Mouse (Mus musculus): ENCODE data around the gene Itgb4. TPM values are rescaled to one million over a fixed set of nuclear protein-coding genes. Genes with fewer than 3 reads are reported as not detected.

Gene Itgb4
- total and polyA plus RNA-seq, 3 experiments = 0.69 to 0.85 TPM; not detected in 1

DNA sequence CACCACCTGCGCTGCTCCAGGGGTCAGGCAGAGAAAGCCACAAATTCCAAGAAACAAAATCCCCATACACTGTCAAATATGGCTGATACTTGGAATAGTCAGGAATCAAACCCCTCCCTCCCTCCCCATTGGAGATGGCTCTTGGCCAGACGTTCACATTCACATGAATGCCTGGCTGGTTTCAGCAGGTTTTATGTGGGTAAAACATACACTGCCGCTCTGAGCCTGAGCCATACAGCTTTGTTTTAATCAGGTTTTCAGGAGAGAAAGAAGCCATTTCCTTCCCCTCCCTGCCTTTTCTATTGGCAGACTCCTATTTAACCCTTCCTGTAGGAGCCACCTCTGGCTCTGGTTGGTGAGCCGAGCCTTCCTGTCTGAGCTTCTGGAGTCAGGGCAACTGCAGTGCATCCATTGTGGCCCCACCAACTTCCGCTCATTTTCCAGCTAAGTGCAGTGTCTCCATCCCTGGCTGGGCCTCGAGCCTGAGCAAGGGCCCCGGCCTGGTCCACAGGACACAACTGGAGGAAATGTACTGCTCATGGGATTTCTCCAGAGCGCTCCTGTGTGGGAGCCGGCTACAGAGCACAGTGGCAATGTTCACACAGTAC lies 28.2 kb upstream of the Itgb4 start:
- DNase-seq (ENCODE audit: low read depth, low spot score) = no peak
- Histone ChIP-seq H3K27me3 (ENCODE audit: control insufficient read depth in 1 of 2, insufficient read depth in 2 of 2, low read length in 2 of 2) (no peaks in the 10 kb centered on the region), H3K79me2 (ENCODE audit: control insufficient read depth, insufficient read depth, low read length, poor library complexity) (no peaks in the 10 kb centered on the region), H3K27ac (ENCODE audit: control insufficient read depth, low read depth, low read length) (no peak overlapping the region), H3K4me1 (ENCODE audit: control insufficient read depth in 1 of 2, insufficient read depth in 2 of 2, low read length in 2 of 2) (no peaks in the 10 kb centered on the region), H3K36me3 (ENCODE audit: control insufficient read depth in 1 of 2, insufficient read depth in 2 of 2, low read length in 2 of 2) (peaks cover 0 to 2% of the 10 kb centered on the region in 2 experiments; a peak in 1 of 4 replicates), H3K9me3 (replicated peaks; ENCODE audit: insufficient read depth, low read length) (no peaks in the 10 kb centered on the region), H3K9ac (ENCODE audit: control insufficient read depth, low read depth, low read length, poor library complexity, severe bottlenecking) (no peak overlapping the region), H3K4me3 (ENCODE audit: control insufficient read depth in 1 of 2, insufficient read depth in 1 of 2, low read depth in 2 of 2, low read length in 2 of 2) (no peak overlapping the region)
- TF ChIP-seq CHD1 (IDR thresholded peaks at IDR 0.05; ENCODE audit: low read depth, low read length) (no peak), MYB (IDR thresholded peaks at IDR 0.05; ENCODE audit: low read depth, low read length) (no peak), NRF1 (IDR thresholded peaks at IDR 0.05; ENCODE audit: insufficient read depth, low read depth, low read length, poor library complexity, severe bottlenecking) (no peak), UBTF (IDR thresholded peaks at IDR 0.05; ENCODE audit: borderline replicate concordance, insufficient read depth, low read depth, low read length) (no peak), MEF2A (IDR thresholded peaks at IDR 0.05; ENCODE audit: extremely low read depth, insufficient replicate concordance, low read depth, low read length, poor library complexity, severe bottlenecking) (no peak), TCF12 (IDR thresholded peaks at IDR 0.05; ENCODE audit: low read depth, low read length) (no peak), GABPA (IDR thresholded peaks at IDR 0.05; ENCODE audit: low read depth, low read length) (no peak), CHD2 (IDR thresholded peaks at IDR 0.05; ENCODE audit: low read length) (no peak), GATA1 (IDR thresholded peaks at IDR 0.05; ENCODE audit: low read depth, low read length) (no peak), POLR2AphosphoS2 (IDR thresholded peaks at IDR 0.05; ENCODE audit: low read length) (no peak), ZKSCAN1 (IDR thresholded peaks at IDR 0.05; ENCODE audit: low read depth, low read length) (no peak)

GRCm38 (mm10) chr11:115948316-115948715 lies 26.2 kb upstream of the Itgb4 start:
- H3K4me1 ChIP-seq (ENCODE audit: control insufficient read depth in 1 of 2, insufficient read depth in 2 of 2, low read length in 2 of 2) = no peaks in the 10 kb centered on the region
- no peaks in the 10 kb centered on the region for H3K9me3 ChIP-seq (replicated peaks; ENCODE audit: insufficient read depth, low read length)
- DNase-seq (ENCODE audit: low read depth, low spot score) = no peak
- H3K79me2 ChIP-seq (ENCODE audit: control insufficient read depth, insufficient read depth, low read length, poor library complexity) = no peaks in the 10 kb centered on the region
- no peak overlapping the region for H3K27ac ChIP-seq (ENCODE audit: control insufficient read depth, low read depth, low read length)
- no peak overlapping the region for H3K4me3 ChIP-seq (ENCODE audit: control insufficient read depth in 1 of 2, insufficient read depth in 1 of 2, low read depth in 2 of 2, low read length in 2 of 2)
- no peaks in the 10 kb centered on the region for H3K27me3 ChIP-seq (ENCODE audit: control insufficient read depth in 1 of 2, insufficient read depth in 2 of 2, low read length in 2 of 2)
- no peak overlapping the region for H3K9ac ChIP-seq (ENCODE audit: control insufficient read depth, low read depth, low read length, poor library complexity, severe bottlenecking)
- H3K36me3 ChIP-seq (ENCODE audit: control insufficient read depth in 1 of 2, insufficient read depth in 2 of 2, low read length in 2 of 2) = peaks cover 0 to 4% of the 10 kb centered on the region in 2 experiments; a peak in 2 of 4 replicates
- no peak for TF ChIP-seq E2F4 (IDR thresholded peaks at IDR 0.05; ENCODE audit: borderline replicate concordance, low read depth, low read length)
- TF ChIP-seq MYB (IDR thresholded peaks at IDR 0.05; ENCODE audit: low read depth, low read length) = no peak
- TF ChIP-seq TAL1 (IDR thresholded peaks at IDR 0.05; ENCODE audit: low read length) = no peak
- no peak for TF ChIP-seq RAD21 (IDR thresholded peaks at IDR 0.05; ENCODE audit: low read depth, low read length)
- no peak for TF ChIP-seq TBP (IDR thresholded peaks at IDR 0.05; ENCODE audit: low read depth, low read length)

Data from MEL (cell line).